Mouse (Mus musculus) 3134 (cell line): ENCODE measurements around the gene Ifna6.
"Not testable (repeated sequence)": the region's sequence is repeated elsewhere in the genome, so short reads cannot be mapped to it uniquely, and the experiment has no call there.

Source experiments
- DNase-seq: peaks from one replicate; pipeline ENCODE4 v3.0.0-alpha.2; 2011; ENCODE audit warnings: low spot score; ENCODE audit not compliant: insufficient read length; ENCODE audit errors: extremely low read depth

Ifna6 gene

DNA sequence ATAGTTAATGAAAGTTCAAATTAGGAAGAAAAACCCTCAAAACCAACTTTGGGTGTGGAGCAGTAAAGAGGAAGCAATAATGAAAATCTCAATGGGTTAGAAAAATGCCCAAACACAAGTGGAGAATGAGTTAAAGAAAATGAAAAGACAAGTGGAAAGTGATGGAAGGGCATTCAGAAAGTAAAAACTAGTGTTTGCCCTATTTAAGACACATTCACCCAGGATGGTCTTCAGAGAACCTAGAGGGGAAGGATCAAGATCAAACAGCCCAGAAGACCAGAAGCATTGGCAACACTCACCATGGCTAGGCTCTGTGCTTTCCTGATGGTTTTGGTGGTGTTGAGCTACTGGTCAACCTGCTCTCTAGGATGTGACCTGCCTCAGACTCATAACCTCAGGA is at the start of gene Ifna6:
Gene Ifna6, plus strand, starts transcription at position 301 of the 400 bp plus-strand sequence.
- DNase-seq: not testable (repeated sequence)

DNA sequence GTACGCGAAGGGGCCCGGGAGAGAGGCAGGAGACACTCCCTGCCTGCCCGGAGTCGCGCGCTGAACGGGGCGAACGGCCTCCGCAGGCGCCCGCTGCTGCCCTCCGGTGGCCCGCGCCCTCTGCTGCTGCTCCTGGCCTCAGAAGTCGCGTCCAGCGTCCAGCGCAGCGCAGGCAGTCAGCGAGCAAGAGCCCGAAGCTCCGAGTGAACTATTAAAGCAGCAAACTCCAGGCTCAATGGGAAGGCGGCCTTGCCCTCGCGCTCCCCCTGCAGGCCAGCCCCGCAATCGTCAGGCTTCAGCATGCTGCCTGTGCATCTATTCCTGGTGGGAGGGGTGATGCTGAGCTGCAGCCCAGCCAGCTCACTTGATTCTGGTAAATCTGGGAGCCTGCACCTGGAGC is 47.7 kb upstream of the Ifna6 start, which contains the start of gene Gm13272:
Gene Gm13272, plus strand, starts transcription at position 301 of the 400 bp plus-strand sequence.
- not testable (repeated sequence) for DNase-seq

DNA sequence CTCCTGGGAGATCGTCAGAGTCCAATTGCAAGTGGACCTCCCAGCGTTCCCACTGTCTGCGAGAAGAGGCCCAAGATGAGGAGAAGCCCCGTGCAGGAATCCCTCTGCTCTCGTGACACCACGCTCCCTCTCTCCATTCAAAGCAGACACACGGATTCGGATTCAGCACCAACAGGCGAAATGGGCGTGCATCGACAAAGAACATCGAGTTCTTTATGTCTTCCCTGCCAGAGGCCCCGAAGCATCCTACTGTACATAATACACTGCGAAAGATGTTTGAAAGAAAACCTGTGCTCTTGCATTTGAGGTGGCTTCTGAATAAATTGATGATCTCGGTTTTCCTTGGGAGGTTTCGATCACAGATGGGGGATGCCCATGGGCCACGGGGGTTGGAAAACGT is 46.9 kb upstream of the Ifna6 start:
- not testable (repeated sequence) for DNase-seq

DNA sequence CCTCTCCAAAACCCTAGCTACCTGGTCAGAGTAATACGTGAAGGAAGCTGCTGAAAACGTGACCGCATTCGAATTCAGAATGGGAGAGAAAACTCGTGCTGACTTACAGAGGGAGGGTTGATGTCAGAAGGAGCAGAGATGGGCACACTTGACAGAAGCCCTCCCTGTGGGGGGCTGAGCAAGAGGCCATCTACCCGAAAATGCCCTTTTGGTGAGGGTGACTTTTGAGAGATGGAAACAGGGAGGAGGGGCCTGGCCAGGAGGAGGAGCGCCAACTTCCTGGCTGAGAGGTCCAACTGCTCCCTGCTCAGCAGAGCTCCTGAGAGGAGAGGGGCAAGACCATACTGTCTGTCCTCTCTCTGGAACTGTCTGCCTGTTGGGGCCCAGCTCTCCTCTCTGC is 45.4 kb upstream of the Ifna6 start, which contains the start of gene Ifnz:
Gene Ifnz, plus strand, starts transcription at position 301 of the 400 bp plus-strand sequence.
- not testable (repeated sequence) for DNase-seq

DNA sequence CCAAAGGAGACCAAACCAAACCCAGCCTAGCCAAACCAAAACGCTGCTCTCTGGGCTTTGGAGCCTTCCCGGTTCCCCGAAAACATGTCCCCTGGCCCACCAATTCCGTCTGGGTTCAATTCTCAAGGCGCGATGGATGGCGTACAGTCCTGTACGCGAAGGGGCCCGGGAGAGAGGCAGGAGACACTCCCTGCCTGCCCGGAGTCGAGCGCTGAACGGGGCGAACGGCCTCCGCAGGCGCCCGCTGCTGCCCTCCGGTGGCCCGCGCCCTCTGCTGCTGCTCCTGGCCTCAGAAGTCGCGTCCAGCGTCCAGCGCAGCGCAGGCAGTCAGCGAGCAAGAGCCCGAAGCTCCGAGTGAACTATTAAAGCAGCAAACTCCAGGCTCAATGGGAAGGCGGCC is 44.9 kb upstream of the Ifna6 start:
- not testable (repeated sequence) for DNase-seq

DNA sequence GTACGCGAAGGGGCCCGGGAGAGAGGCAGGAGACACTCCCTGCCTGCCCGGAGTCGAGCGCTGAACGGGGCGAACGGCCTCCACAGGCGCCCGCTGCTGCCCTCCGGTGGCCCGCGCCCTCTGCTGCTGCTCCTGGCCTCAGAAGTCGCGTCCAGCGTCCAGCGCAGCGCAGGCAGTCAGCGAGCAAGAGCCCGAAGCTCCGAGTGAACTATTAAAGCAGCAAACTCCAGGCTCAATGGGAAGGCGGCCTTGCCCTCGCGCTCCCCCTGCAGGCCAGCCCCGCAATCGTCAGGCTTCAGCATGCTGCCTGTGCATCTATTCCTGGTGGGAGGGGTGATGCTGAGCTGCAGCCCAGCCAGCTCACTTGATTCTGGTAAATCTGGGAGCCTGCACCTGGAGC is 41.8 kb upstream of the Ifna6 start, which contains the start of gene Gm13276:
Gene Gm13276, plus strand, starts transcription at position 301 of the 400 bp plus-strand sequence.
- not testable (repeated sequence) for DNase-seq

DNA sequence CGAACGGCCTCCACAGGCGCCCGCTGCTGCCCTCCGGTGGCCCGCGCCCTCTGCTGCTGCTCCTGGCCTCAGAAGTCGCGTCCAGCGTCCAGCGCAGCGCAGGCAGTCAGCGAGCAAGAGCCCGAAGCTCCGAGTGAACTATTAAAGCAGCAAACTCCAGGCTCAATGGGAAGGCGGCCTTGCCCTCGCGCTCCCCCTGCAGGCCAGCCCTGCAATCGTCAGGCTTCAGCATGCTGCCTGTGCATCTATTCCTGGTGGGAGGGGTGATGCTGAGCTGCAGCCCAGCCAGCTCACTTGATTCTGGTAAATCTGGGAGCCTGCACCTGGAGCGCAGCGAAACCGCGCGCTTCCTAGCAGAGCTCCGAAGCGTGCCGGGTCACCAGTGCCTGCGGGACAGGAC is 38.8 kb upstream of the Ifna6 start, which contains the start of gene Gm13277:
Gene Gm13277, plus strand, starts transcription at position 231 of the 400 bp plus-strand sequence.
- not testable (repeated sequence) for DNase-seq

DNA sequence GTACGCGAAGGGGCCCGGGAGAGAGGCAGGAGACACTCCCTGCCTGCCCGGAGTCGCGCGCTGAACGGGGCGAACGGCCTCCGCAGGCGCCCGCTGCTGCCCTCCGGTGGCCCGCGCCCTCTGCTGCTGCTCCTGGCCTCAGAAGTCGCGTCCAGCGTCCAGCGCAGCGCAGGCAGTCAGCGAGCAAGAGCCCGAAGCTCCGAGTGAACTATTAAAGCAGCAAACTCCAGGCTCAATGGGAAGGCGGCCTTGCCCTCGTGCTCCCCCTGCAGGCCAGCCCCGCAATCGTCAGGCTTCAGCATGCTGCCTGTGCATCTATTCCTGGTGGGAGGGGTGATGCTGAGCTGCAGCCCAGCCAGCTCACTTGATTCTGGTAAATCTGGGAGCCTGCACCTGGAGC is 36.0 kb upstream of the Ifna6 start, which contains the start of gene Gm13278:
Gene Gm13278, plus strand, starts transcription at position 301 of the 400 bp plus-strand sequence.
- DNase-seq: not testable (repeated sequence)

DNA sequence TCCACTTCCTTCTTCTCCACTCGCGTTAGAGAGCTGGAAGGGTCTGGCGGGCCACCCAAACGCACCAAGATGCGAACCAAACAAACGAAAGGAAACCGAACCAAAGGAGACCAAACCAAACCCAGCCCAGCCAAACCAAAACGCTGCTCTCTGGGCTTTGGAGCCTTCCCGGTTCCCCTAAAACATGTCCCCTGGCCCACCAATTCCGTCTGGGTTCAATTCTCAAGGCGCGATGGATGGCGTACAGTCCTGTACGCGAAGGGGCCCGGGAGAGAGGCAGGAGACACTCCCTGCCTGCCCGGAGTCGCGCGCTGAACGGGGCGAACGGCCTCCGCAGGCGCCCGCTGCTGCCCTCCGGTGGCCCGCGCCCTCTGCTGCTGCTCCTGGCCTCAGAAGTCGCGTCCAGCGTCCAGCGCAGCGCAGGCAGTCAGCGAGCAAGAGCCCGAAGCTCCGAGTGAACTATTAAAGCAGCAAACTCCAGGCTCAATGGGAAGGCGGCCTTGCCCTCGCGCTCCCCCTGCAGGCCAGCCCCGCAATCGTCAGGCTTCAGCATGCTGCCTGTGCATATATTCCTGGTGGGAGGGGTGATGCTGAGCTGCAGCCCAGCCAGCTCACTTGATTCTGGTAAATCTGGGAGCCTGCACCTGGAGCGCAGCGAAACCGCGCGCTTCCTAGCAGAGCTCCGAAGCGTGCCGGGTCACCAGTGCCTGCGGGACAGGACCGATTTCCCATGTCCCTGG is 33.1 kb upstream of the Ifna6 start, which contains the start of gene Gm13275:
Gene Gm13275, plus strand, starts transcription at position 552 of the 740 bp plus-strand sequence.
- not testable (repeated sequence) for DNase-seq

DNA sequence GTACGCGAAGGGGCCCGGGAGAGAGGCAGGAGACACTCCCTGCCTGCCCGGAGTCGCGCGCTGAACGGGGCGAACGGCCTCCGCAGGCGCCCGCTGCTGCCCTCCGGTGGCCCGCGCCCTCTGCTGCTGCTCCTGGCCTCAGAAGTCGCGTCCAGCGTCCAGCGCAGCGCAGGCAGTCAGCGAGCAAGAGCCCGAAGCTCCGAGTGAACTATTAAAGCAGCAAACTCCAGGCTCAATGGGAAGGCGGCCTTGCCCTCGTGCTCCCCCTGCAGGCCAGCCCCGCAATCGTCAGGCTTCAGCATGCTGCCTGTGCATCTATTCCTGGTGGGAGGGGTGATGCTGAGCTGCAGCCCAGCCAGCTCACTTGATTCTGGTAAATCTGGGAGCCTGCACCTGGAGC is 30.1 kb upstream of the Ifna6 start, which contains the start of gene Gm13279:
Gene Gm13279, plus strand, starts transcription at position 301 of the 400 bp plus-strand sequence.
- DNase-seq: not testable (repeated sequence)

DNA sequence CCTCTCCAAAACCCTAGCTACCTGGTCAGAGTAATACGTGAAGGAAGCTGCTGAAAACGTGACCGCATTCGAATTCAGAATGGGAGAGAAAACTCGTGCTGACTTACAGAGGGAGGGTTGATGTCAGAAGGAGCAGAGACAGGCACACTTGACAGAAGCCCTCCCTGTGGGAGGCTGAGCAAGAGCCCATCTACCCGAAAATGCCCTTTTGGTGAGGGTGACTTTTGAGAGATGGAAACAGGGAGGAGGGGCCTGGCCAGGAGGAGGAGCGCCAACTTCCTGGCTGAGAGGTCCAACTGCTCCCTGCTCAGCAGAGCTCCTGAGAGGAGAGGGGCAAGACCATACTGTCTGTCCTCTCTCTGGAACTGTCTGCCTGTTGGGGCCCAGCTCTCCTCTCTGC is 27.9 kb upstream of the Ifna6 start, which contains the start of gene Gm13285:
Gene Gm13285, plus strand, starts transcription at position 301 of the 400 bp plus-strand sequence.
- DNase-seq: not testable (repeated sequence)

DNA sequence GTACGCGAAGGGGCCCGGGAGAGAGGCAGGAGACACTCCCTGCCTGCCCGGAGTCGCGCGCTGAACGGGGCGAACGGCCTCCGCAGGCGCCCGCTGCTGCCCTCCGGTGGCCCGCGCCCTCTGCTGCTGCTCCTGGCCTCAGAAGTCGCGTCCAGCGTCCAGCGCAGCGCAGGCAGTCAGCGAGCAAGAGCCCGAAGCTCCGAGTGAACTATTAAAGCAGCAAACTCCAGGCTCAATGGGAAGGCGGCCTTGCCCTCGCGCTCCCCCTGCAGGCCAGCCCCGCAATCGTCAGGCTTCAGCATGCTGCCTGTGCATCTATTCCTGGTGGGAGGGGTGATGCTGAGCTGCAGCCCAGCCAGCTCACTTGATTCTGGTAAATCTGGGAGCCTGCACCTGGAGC is 24.3 kb upstream of the Ifna6 start, which contains the start of gene Gm13287:
Gene Gm13287, plus strand, starts transcription at position 301 of the 400 bp plus-strand sequence.
- not testable (repeated sequence) for DNase-seq

DNA sequence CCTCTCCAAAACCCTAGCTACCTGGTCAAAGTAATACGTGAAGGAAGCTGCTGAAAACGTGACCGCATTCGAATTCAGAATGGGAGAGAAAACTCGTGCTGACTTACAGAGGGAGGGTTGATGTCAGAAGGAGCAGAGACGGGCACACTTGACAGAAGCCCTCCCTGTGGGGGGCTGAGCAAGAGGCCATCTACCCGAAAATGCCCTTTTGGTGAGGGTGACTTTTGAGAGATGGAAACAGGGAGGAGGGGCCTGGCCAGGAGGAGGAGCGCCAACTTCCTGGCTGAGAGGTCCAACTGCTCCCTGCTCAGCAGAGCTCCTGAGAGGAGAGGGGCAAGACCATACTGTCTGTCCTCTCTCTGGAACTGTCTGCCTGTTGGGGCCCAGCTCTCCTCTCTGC is 22.0 kb upstream of the Ifna6 start, which contains the start of gene Gm13288:
Gene Gm13288, plus strand, starts transcription at position 301 of the 400 bp plus-strand sequence.
- DNase-seq: not testable (repeated sequence)

DNA sequence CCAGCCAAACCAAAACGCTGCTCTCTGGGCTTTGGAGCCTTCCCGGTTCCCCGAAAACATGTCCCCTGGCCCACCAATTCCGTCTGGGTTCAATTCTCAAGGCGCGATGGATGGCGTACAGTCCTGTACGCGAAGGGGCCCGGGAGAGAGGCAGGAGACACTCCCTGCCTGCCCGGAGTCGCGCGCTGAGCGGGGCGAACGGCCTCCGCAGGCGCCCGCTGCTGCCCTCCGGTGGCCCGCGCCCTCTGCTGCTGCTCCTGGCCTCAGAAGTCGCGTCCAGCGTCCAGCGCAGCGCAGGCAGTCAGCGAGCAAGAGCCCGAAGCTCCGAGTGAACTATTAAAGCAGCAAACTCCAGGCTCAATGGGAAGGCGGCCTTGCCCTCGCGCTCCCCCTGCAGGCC is 21.5 kb upstream of the Ifna6 start:
- not testable (repeated sequence) for DNase-seq

DNA sequence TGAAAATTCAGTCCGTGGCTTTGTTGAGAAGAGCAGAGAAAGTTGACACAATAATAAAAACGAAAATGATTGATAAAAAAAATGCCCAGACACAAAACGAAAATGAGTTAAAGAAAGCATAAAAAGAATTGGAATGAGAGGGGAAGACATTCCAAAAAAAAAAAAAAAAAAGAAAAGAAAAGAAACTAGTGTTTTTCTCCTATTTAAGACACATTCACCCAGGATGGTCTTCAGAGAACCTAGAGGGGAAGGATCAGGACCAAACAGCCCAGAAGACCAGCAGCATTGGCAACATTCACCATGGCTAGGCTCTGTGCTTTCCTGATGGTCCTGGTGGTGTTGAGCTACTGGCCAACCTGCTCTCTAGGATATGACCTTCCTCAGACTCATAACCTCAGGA is 11.3 kb upstream of the Ifna6 start, which contains the start of gene Ifna7:
Gene Ifna7, plus strand, starts transcription at position 301 of the 400 bp plus-strand sequence.
- DNase-seq: no peak

DNA sequence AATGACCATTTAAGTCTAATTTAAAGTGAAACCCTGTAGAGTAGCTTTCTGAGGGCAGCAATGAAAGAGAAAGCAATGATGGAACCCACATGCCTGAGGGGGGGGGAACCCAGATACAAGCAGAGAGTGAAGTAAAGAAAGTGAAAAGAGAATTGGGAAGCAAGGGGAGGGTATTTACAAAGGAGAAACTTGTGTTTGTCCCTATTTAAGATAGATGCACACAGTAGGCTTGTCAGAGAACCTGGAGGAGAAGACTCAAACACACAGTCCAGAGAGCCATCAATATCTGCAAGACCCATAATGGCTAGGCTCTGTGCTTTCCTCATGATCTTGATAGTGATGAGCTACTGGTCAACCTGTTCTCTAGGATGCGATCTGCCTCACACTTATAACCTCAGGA is 7.6 kb upstream of the Ifna6 start, which contains the start of gene Ifna11:
Gene Ifna11, plus strand, starts transcription at position 301 of the 400 bp plus-strand sequence.
- DNase-seq: no peak

DNA sequence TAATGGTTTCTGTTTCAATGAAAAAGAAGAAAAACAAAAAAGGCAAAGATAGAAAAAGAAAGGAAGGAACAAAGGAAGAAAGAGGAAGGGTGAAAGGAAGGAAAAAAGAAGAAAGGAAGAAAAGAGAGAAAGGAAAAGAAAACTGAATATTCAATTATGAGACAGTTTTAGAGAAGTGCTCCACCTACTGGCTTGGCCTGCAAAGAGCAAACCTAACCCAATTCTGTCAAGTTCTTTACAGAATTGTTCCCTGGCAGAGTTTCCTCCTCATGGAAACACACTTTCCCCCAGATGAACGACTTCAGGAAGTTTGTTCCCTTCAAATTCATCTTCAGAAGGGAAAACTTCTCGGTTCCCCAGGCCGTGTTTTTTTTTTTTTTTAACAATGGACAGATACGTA is 4.2 kb upstream of the Ifna6 start:
- DNase-seq: no peak

DNA sequence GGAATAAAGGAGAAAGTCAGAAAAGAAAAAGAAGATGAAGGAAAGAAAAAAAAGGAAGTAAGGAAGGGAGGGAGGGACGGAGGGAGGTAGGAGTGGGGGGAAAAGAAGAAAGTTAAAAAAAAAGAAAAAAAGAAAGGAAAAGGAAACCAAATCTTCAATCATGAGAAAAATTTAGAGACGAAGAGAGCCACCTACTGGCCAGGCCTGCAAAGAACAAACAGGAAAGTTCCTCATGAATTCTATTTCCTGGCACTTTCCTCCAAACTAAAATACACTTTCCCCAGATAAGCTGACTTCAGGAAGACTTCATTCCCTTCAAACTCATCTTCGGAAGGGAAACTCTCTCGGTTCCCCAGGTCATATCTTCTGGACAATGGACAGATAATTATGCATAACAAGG is 3.3 kb downstream of the Ifna6 start:
- no peak for DNase-seq

DNA sequence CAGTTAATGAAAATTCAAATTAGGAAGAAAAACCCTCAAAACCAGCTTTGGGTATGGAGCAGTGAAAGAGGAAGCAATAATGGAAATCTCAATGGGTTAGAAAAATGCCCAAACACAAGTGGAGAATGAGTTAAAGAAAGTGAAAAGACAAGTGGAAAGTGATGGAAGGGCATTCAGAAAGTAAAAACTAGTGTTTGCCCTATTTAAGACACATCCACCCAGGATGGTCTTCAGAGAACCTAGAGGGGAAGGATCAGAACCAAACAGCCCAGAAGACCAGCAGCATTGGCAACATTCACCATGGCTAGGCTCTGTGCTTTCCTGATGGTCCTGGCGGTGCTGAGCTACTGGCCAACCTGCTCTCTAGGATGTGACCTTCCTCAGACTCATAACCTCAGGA is 8.0 kb downstream of the Ifna6 start, which contains the start of gene Ifna5:
Gene Ifna5, plus strand, starts transcription at position 301 of the 400 bp plus-strand sequence.
- not testable (repeated sequence) for DNase-seq

DNA sequence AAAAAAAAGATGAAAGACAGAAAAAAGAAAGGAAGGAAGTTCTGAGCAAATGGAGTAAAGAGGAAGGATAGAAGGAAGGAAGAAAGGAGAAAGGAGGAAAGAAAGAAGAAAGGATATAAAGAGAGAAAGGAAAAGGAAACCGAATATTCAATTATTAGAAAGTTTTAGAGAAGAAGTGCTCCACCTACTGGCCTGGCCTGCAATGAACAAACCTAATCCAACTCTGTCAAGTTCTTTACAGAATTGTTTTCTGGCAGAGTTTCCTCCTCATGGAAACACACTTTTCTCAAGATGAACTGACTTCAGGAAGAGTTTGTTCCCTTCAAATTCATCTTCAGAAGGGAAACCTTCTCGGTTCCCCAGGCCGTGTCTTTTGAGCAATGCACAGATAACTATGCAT is 11.6 kb downstream of the Ifna6 start:
- DNase-seq: no peak

DNA sequence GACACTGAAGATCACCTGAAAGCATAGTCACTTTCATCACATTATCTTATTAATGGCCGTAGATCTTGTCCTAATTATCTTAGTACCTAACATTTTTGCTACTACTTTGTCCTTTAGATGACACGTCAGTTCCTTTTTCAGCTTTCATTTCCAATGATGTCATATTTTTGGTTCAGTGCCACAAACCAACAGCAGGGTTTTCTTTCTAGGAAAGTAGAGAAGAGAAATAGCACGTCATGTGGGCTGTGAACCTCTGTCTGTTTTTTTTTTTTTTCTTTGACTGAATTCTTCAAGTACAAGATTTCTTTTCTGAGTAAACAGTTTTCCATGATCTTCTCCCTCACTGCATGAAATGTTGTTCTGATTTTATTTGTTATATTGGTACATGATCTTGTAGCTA is 12.8 kb downstream of the Ifna6 start:
- DNase-seq: no peak
